Mouse (Mus musculus) spleen, adult 2 months (tissue): ENCODE data around the gene Pdcd11.

Experiments
- CTCF ChIP-seq: fragments of 200-500 bp; IDR thresholded peaks from 2 replicates; pipeline ENCODE4 v1.5.1; 2011; ENCODE audit warnings: mild to moderate bottlenecking, inconsistent platforms; ENCODE audit not compliant: insufficient read depth, insufficient read length, insufficient replicate concordance; ENCODE audit errors: extremely low read depth
- POLR2A ChIP-seq: fragments of 200-500 bp; IDR thresholded peaks from 2 replicates; pipeline ENCODE4 v1.6.1; 2011; ENCODE audit warnings: low read depth, low read length, inconsistent platforms

DNA sequence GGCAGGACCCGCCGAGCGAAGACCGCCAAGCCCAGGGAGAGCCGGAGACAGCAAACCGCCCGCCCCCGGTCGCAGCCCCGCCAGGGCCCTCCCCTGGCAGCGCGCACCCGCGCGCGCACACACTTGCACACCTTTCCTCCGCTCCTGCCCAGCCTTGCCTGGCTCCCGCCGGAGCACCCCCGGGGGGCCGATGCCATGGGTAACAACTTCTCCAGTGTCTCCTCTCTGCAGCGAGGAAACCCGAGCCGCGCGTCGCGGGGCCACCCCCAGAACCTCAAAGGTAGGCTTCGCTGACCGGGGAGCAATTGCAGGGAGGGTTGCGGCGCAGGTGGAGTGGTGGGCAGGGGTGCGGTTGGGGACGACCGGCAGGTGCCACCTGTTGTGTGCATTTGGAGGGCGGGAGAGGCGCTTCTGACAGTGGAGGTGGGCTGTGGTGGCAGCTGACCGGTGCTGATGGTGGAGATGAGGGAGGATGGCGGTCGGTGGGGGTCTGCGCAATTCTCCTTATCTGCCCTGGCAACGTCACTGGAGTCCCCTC lies 88.8 kb downstream of the Pdcd11 start:
- TF ChIP-seq CTCF (no peak), POLR2A (no peak)
